Mouse (Mus musculus): Measurements from ENCODE around the gene Dohh. TPM values are rescaled to one million over a fixed set of nuclear protein-coding genes. Genes with fewer than 3 reads are reported as not detected.

Gene Dohh
- polyA plus RNA-seq, 1 experiment from 2014 or later: 61.4 TPM

DNA sequence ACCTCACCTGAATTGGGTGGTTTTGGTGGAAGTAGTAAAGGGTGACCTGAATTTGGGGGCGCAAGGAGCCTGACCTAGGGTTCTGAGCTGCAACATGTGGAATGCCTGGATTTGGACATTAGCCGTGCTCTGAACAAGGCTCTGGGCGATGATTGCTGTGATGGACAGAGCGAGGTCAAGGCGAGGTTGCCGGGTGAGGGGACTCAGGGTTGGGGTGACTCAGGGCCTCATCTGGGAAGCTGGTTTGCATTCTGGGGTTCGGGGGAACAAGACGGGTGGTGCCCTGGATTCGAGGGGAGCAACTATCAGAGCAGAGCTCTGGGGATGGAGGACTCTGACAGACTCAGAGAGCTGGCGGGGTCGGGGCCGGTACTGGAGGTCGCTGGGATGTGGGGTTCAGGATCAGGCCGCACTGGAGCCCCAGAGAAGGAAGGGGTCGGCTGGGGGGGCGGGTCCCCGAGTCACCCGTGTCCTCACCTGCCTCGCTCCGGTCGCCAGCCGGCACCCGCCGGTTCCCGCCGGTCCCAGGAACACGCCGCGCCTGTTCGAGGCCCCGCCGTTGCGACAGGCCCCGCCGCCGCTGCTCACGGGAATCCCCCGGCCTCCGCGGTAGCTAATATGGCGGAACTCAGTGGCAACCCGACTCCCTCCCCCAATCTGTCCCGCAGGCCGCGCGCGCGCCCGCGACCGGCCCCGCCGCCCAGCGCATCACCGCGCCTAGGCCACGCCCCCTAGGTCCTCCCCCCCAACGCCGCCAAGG is 6.3 kb upstream of the Dohh start, which contains the start of gene Fzr1:
TSS of gene Fzr1 (minus strand) at position 724 of the 760 bp plus-strand sequence.
- peak within 1 kb of the TSS; percentile 88 for H3K4me3 ChIP-seq (ENCODE audit: low read depth, low read length)
- H3K9me3 ChIP-seq (ENCODE audit: control insufficient read depth, low read length): no peaks in the 10 kb centered on the region
- DNase-seq (ENCODE audit: low spot score) (no peak), ATAC-seq (ENCODE audit: low read depth) (peak; percentile 10)
- peaks cover 17% of the 10 kb centered on the region for H3K4me1 ChIP-seq (ENCODE audit: control insufficient read depth, insufficient read depth, low read length)
- 0% methylated on average over 32 of the region's 59 CpGs for WGBS
- H3K36me3 ChIP-seq (ENCODE audit: control insufficient read depth, insufficient read depth, low read length): peaks cover 25% of the 10 kb centered on the region
- H3K4me2 ChIP-seq (ENCODE audit: low read depth, low read length): peak within 1 kb of the TSS; percentile 92
- no peaks in the 10 kb centered on the region for H3K27me3 ChIP-seq (replicated peaks; ENCODE audit: control insufficient read depth, insufficient read depth, low read length)
- H3K9ac ChIP-seq (ENCODE audit: low read depth, low read length): peak within 1 kb of the TSS; percentile 95
- peak within 1 kb of the TSS; percentile 74 for H3K27ac ChIP-seq (replicated peaks; ENCODE audit: low read depth, low read length)

GRCm38 (mm10) chr10:81378553-81379182 is 5.6 kb upstream of the Dohh start:
- Histone ChIP-seq H3K4me2 (ENCODE audit: low read depth, low read length) (peak overlapping the region; percentile 92), H3K9me3 (ENCODE audit: control insufficient read depth, low read length) (no peaks in the 10 kb centered on the region), H3K36me3 (ENCODE audit: control insufficient read depth, insufficient read depth, low read length) (peaks cover 18% of the 10 kb centered on the region), H3K27ac (replicated peaks; ENCODE audit: low read depth, low read length) (peak overlapping the region; percentile 71), H3K9ac (ENCODE audit: low read depth, low read length) (peak overlapping the region; percentile 95), H3K27me3 (replicated peaks; ENCODE audit: control insufficient read depth, insufficient read depth, low read length) (no peaks in the 10 kb centered on the region), H3K4me3 (ENCODE audit: low read depth, low read length) (peak overlapping the region; percentile 88), H3K4me1 (ENCODE audit: control insufficient read depth, insufficient read depth, low read length) (peaks cover 17% of the 10 kb centered on the region)
- under 1% methylated on average over 34 of the region's 46 CpGs for WGBS
- ATAC-seq (ENCODE audit: low read depth): peak; percentile 97
- peak; percentile 100 for DNase-seq (ENCODE audit: low spot score)

DNA sequence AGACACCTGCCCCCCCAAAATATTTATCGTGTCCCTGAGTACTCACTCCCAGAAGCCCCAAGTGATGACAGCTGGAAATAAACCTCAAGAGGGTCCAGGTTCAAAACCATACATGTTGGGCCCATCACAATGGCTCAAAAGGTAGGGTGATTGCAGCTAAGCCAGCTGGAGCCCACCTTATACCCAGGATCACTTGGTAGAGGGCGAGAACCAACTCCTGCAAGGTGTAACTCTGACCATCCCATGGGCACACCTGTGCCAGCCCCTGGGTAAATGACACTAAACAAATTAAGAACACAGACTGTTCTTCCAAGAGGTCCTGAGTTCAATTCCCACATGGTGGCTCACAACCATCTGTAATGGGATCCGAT is 5.1 kb upstream of the Dohh start:
- Histone ChIP-seq H3K9ac (ENCODE audit: low read depth, low read length) (peak overlapping the region; percentile 60), H3K36me3 (ENCODE audit: control insufficient read depth, insufficient read depth, low read length) (peaks cover 13% of the 10 kb centered on the region), H3K27me3 (replicated peaks; ENCODE audit: control insufficient read depth, insufficient read depth, low read length) (no peaks in the 10 kb centered on the region), H3K9me3 (ENCODE audit: control insufficient read depth, low read length) (no peaks in the 10 kb centered on the region), H3K4me2 (ENCODE audit: low read depth, low read length) (peak overlapping the region; percentile 60), H3K4me3 (ENCODE audit: low read depth, low read length) (peak overlapping the region; percentile 88), H3K4me1 (ENCODE audit: control insufficient read depth, insufficient read depth, low read length) (peaks cover 17% of the 10 kb centered on the region), H3K27ac (replicated peaks; ENCODE audit: low read depth, low read length) (peak overlapping the region; percentile 71)
- no peak for DNase-seq (ENCODE audit: low spot score)
- ATAC-seq (ENCODE audit: low read depth): no peak
- WGBS: 48% methylated on average over 3 of the region's 3 CpGs

GRCm38 (mm10) chr10:81379809-81380378 is 4.3 kb upstream of the Dohh start:
- H3K27me3 ChIP-seq (replicated peaks; ENCODE audit: control insufficient read depth, insufficient read depth, low read length): no peaks in the 10 kb centered on the region
- no peak overlapping the region for H3K4me3 ChIP-seq (ENCODE audit: low read depth, low read length)
- 88% methylated on average over 6 of the region's 6 CpGs for WGBS
- no peaks in the 10 kb centered on the region for H3K9me3 ChIP-seq (ENCODE audit: control insufficient read depth, low read length)
- H3K4me2 ChIP-seq (ENCODE audit: low read depth, low read length): no peak overlapping the region
- peaks cover 10% of the 10 kb centered on the region for H3K36me3 ChIP-seq (ENCODE audit: control insufficient read depth, insufficient read depth, low read length)
- DNase-seq (ENCODE audit: low spot score): no peak
- H3K4me1 ChIP-seq (ENCODE audit: control insufficient read depth, insufficient read depth, low read length): peaks cover 18% of the 10 kb centered on the region
- H3K27ac ChIP-seq (replicated peaks; ENCODE audit: low read depth, low read length): no peak overlapping the region
- no peak overlapping the region for H3K9ac ChIP-seq (ENCODE audit: low read depth, low read length)
- no peak for ATAC-seq (ENCODE audit: low read depth)

DNA sequence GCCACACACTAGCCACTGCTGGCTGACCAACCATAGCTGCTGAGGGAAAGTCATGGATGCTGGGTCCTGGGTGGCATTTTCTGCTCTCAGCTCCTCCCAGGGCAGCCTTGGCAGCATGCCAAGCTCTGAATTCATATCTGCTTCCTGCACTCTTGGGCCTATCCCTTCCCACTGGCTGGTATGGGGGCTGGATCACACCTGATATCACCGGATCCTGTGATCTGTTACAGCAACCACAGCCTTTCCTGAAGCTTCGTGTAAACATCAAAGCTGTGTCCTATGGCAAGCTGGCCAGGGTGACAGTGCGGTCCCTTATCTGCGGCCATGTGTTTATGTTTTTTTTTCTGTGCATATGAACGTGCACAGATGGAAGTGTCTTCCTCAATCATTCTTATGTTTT is 2.2 kb upstream of the Dohh start:
- no peaks in the 10 kb centered on the region for H3K27me3 ChIP-seq (replicated peaks; ENCODE audit: control insufficient read depth, insufficient read depth, low read length)
- no peak for DNase-seq (ENCODE audit: low spot score)
- WGBS: 71% methylated on average over 5 of the region's 5 CpGs
- peaks cover 15% of the 10 kb centered on the region for H3K4me1 ChIP-seq (ENCODE audit: control insufficient read depth, insufficient read depth, low read length)
- H3K9ac ChIP-seq (ENCODE audit: low read depth, low read length): peak overlapping the region; percentile 34; the same call in 1 of the 2 replicates
- H3K9me3 ChIP-seq (ENCODE audit: control insufficient read depth, low read length): no peaks in the 10 kb centered on the region
- H3K4me2 ChIP-seq (ENCODE audit: low read depth, low read length): no peak overlapping the region
- H3K4me3 ChIP-seq (ENCODE audit: low read depth, low read length): no peak overlapping the region
- peaks cover 13% of the 10 kb centered on the region for H3K36me3 ChIP-seq (ENCODE audit: control insufficient read depth, insufficient read depth, low read length)
- ATAC-seq (ENCODE audit: low read depth): no peak
- H3K27ac ChIP-seq (replicated peaks; ENCODE audit: low read depth, low read length): no peak overlapping the region

- no peaks in the 10 kb centered on the region for H3K27me3 ChIP-seq (replicated peaks; ENCODE audit: control insufficient read depth, insufficient read depth, low read length)
- peak overlapping the region; percentile 90 for H3K4me2 ChIP-seq (ENCODE audit: low read depth, low read length)
- peak overlapping the region; percentile 99 for H3K4me3 ChIP-seq (ENCODE audit: low read depth, low read length)
- H3K36me3 ChIP-seq (ENCODE audit: control insufficient read depth, insufficient read depth, low read length): peaks cover 36% of the 10 kb centered on the region
- peak overlapping the region; percentile 83 for H3K27ac ChIP-seq (replicated peaks; ENCODE audit: low read depth, low read length)
- ATAC-seq (ENCODE audit: low read depth): 0 out of 2 replicates have a peak, but pooled peaks have one; percentile 5
- DNase-seq (ENCODE audit: low spot score): no peak
- peak overlapping the region; percentile 86 for H3K9ac ChIP-seq (ENCODE audit: low read depth, low read length)
- H3K9me3 ChIP-seq (ENCODE audit: control insufficient read depth, low read length): no peaks in the 10 kb centered on the region
- WGBS: 0% methylated on average over 18 of the region's 19 CpGs
- 0 out of 2 replicates have a peak, but pooled peaks cover 10% of the 10 kb centered on the region for H3K4me1 ChIP-seq (ENCODE audit: control insufficient read depth, insufficient read depth, low read length)
Observed at GRCm38 (mm10) chr10:81384605-81384982, 366 bp downstream of the Dohh start.

GRCm38 (mm10) chr10:81385603-81386306 is 1.5 kb downstream of the Dohh start:
- 89% methylated on average over 21 of the region's 22 CpGs for WGBS
- ATAC-seq (ENCODE audit: low read depth): no peak

DNA sequence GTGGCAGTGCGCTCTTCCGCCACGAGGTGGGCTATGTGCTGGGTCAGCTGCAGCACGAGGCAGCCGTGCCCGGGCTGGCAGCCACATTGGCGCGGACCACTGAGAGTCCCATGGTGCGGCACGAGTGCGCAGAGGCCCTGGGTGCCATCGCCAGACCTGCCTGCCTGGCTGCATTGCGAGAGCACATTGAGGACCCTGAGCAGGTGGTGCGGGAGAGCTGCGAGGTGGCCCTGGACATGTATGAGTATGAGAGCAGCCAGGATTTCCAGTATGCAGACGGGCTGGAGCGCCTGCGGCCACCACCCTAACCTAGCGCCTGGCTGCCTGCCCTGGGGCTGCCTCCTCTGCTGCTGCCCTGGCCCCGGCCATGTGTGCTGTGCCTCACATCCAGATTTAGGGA is 3.5 kb downstream of the Dohh start:
- Histone ChIP-seq H3K4me2 (ENCODE audit: low read depth, low read length) (no peak overlapping the region), H3K27ac (replicated peaks; ENCODE audit: low read depth, low read length) (no peak overlapping the region), H3K4me1 (ENCODE audit: control insufficient read depth, insufficient read depth, low read length) (peaks cover 10% of the 10 kb centered on the region; the same call in 1 of the 2 replicates), H3K27me3 (replicated peaks; ENCODE audit: control insufficient read depth, insufficient read depth, low read length) (no peaks in the 10 kb centered on the region), H3K36me3 (ENCODE audit: control insufficient read depth, insufficient read depth, low read length) (peaks cover 36% of the 10 kb centered on the region), H3K9me3 (ENCODE audit: control insufficient read depth, low read length) (no peaks in the 10 kb centered on the region), H3K9ac (ENCODE audit: low read depth, low read length) (no peak overlapping the region), H3K4me3 (ENCODE audit: low read depth, low read length) (no peak overlapping the region)
- ATAC-seq (ENCODE audit: low read depth) (no peak), DNase-seq (ENCODE audit: low spot score) (no peak)
- whole genome bisulfite sequencing: 92% methylated on average over 20 of the region's 20 CpGs

More at GRCm38 (mm10) chr10:81385603-81386306, 1.5 kb downstream of the Dohh start:
- H3K9me3 ChIP-seq (ENCODE audit: control insufficient read depth, low read length): no peaks in the 10 kb centered on the region
- 0 out of 2 replicates have a peak, but pooled peaks cover 10% of the 10 kb centered on the region for H3K4me1 ChIP-seq (ENCODE audit: control insufficient read depth, insufficient read depth, low read length)
- no peaks in the 10 kb centered on the region for H3K27me3 ChIP-seq (replicated peaks; ENCODE audit: control insufficient read depth, insufficient read depth, low read length)
- no peak overlapping the region for H3K27ac ChIP-seq (replicated peaks; ENCODE audit: low read depth, low read length)
- H3K4me3 ChIP-seq (ENCODE audit: low read depth, low read length): peak overlapping the region; percentile 99; the same call in 1 of the 2 replicates
- peak overlapping the region; percentile 90 for H3K4me2 ChIP-seq (ENCODE audit: low read depth, low read length)
- no peak for DNase-seq (ENCODE audit: low spot score)
- H3K36me3 ChIP-seq (ENCODE audit: control insufficient read depth, insufficient read depth, low read length): peaks cover 36% of the 10 kb centered on the region
- no peak overlapping the region; the same call in 1 of the 2 replicates for H3K9ac ChIP-seq (ENCODE audit: low read depth, low read length)

Measured in embryonic facial prominence, embryonic 14.5 days (tissue).